Mouse (Mus musculus): ENCODE data around the gene Rpl15.
"Not testable (repeated sequence)": the region's sequence is repeated elsewhere in the genome, so short reads cannot be mapped to it uniquely, and the experiment has no call there.

Rpl15 gene

GRCm38 (mm10) chr14:18242638-18243130, 28.5 kb downstream of the Rpl15 start:
- no peak for DNase-seq (ENCODE audit: low read depth, low spot score)

GRCm38 (mm10) chr14:18241786-18242185, 29.4 kb downstream of the Rpl15 start:
- DNase-seq (ENCODE audit: low read depth, low spot score), result no peak

- DNase-seq (ENCODE audit: low read depth, low spot score), result no peak
These were observed 31.1 kb downstream of the Rpl15 start for GRCm38 (mm10) chr14:18240132-18240531.

- DNase-seq (ENCODE audit: low read depth, low spot score), result peak; percentile 99
These were observed 32.1 kb downstream of the Rpl15 start, which contains the start of gene Nr1d2 for GRCm38 (mm10) chr14:18238750-18239731. Gene Nr1d2 (minus strand): TSS chr14:18239127.

GRCm38 (mm10) chr14:18238131-18238749, 33.0 kb downstream of the Rpl15 start:
- peak; percentile 98 for DNase-seq (ENCODE audit: low read depth, low spot score)

- no peak for DNase-seq (ENCODE audit: low read depth, low spot score)
These were observed 33.8 kb downstream of the Rpl15 start for GRCm38 (mm10) chr14:18237381-18237780.

- not testable (repeated sequence) for DNase-seq (ENCODE audit: low read depth, low spot score)
These were observed 34.5 kb downstream of the Rpl15 start for GRCm38 (mm10) chr14:18236496-18237235.

- peak; percentile 65 for DNase-seq (ENCODE audit: low read depth, low spot score)
These were observed 36.9 kb downstream of the Rpl15 start for GRCm38 (mm10) chr14:18233981-18234960.

GRCm38 (mm10) chr14:18233076-18233475, 38.1 kb downstream of the Rpl15 start:
- no peak for DNase-seq (ENCODE audit: low read depth, low spot score)

- not testable (repeated sequence) for DNase-seq (ENCODE audit: low read depth, low spot score)
These were observed 39.3 kb downstream of the Rpl15 start for GRCm38 (mm10) chr14:18231866-18232265.

- DNase-seq (ENCODE audit: low read depth, low spot score), result not testable (repeated sequence)
These were observed 41.4 kb downstream of the Rpl15 start for GRCm38 (mm10) chr14:18229751-18230150.

GRCm38 (mm10) chr14:18226181-18226580, 45.0 kb downstream of the Rpl15 start:
- DNase-seq (ENCODE audit: low read depth, low spot score), result peak; percentile 63

- not testable (repeated sequence) for DNase-seq (ENCODE audit: low read depth, low spot score)
These were observed 45.8 kb downstream of the Rpl15 start for GRCm38 (mm10) chr14:18225431-18225830.

GRCm38 (mm10) chr14:18221977-18222376, 49.2 kb downstream of the Rpl15 start:
- peak; percentile 43 for DNase-seq (ENCODE audit: low read depth, low spot score)

All from brain, adult 2 months (tissue).